Mouse (Mus musculus): ENCODE measurements around the gene Tenm4. TPM values are rescaled to one million over a fixed set of nuclear protein-coding genes. Genes with fewer than 3 reads are reported as not detected.
A peak's percentile ranks its signal among the peaks of the same experiment; 100 is the strongest.

The Tenm4 gene
- polyA plus RNA-seq, 1 experiment from 2014 or later, result 28.1 TPM

GRCm38 (mm10) chr7:96752776-96753175 lies 581.7 kb downstream of the Tenm4 start:
- Histone ChIP-seq H3K27me3 (ENCODE audit: control insufficient read depth, insufficient read depth, low read length) (no peaks in the 10 kb centered on the region), H3K4me3 (ENCODE audit: low read depth, low read length) (no peak overlapping the region), H3K4me2 (ENCODE audit: low read depth, low read length) (no peak overlapping the region), H3K4me1 (ENCODE audit: control insufficient read depth, insufficient read depth, low read length) (peaks cover 4% of the 10 kb centered on the region), H3K27ac (replicated peaks; ENCODE audit: low read depth, low read length) (no peak overlapping the region), H3K36me3 (replicated peaks; ENCODE audit: control insufficient read depth, insufficient read depth, low read depth, low read length) (no peaks in the 10 kb centered on the region), H3K9me3 (replicated peaks; ENCODE audit: control insufficient read depth, low read length) (no peaks in the 10 kb centered on the region), H3K9ac (replicated peaks; ENCODE audit: low read length) (no peak overlapping the region)
- ATAC-seq (replicated peaks; ENCODE audit: insufficient number of reproducible peaks, low FRiP score, low TSS enrichment, low read depth) (no peak), DNase-seq (ENCODE audit: low spot score) (no peak)
- WGBS, result 92% methylated on average over 2 of the region's 2 CpGs

- Histone ChIP-seq H3K36me3 (replicated peaks; ENCODE audit: control insufficient read depth, insufficient read depth, low read depth, low read length) (no peaks in the 10 kb centered on the region), H3K4me2 (ENCODE audit: low read depth, low read length) (no peak overlapping the region), H3K9ac (replicated peaks; ENCODE audit: low read length) (no peak overlapping the region), H3K27me3 (ENCODE audit: control insufficient read depth, insufficient read depth, low read length) (no peaks in the 10 kb centered on the region), H3K9me3 (replicated peaks; ENCODE audit: control insufficient read depth, low read length) (no peaks in the 10 kb centered on the region), H3K4me3 (ENCODE audit: low read depth, low read length) (no peak overlapping the region), H3K27ac (replicated peaks; ENCODE audit: low read depth, low read length) (no peak overlapping the region), H3K4me1 (ENCODE audit: control insufficient read depth, insufficient read depth, low read length) (peaks cover 4% of the 10 kb centered on the region)
- WGBS, result 43% methylated on average over 4 of the region's 4 CpGs
- DNase-seq (ENCODE audit: low spot score) (no peak), ATAC-seq (replicated peaks; ENCODE audit: insufficient number of reproducible peaks, low FRiP score, low TSS enrichment, low read depth) (no peak)
These were observed 582.5 kb downstream of the Tenm4 start for GRCm38 (mm10) chr7:96753335-96754095.

DNA sequence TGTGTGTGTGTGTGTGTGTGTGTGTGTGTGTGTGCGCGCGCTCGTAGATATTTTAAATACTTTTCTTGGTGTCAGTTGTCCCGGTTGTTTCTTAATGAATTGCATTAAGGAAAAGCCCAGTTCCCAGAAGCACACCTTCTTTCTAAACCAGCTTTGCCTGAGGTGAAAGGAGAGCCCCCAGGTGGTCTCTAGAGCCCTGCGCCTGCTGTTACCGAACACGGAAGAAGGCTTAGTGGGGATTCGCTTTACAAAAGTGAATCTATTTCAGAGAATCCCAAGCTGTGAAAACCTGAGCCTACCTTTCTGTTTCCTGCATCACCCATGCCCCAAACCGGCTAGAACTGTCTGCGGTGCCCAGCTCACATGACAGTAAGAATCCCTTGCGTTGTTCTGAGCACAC lies 583.1 kb downstream of the Tenm4 start:
- WGBS, result 27% methylated on average over 12 of the region's 12 CpGs
- Histone ChIP-seq H3K27ac (replicated peaks; ENCODE audit: low read depth, low read length) (no peak overlapping the region), H3K27me3 (ENCODE audit: control insufficient read depth, insufficient read depth, low read length) (no peaks in the 10 kb centered on the region), H3K36me3 (replicated peaks; ENCODE audit: control insufficient read depth, insufficient read depth, low read depth, low read length) (no peaks in the 10 kb centered on the region), H3K4me1 (ENCODE audit: control insufficient read depth, insufficient read depth, low read length) (peaks cover 4% of the 10 kb centered on the region), H3K9me3 (replicated peaks; ENCODE audit: control insufficient read depth, low read length) (no peaks in the 10 kb centered on the region), H3K4me3 (ENCODE audit: low read depth, low read length) (no peak overlapping the region), H3K9ac (replicated peaks; ENCODE audit: low read length) (no peak overlapping the region), H3K4me2 (ENCODE audit: low read depth, low read length) (no peak overlapping the region)
- ATAC-seq (replicated peaks; ENCODE audit: insufficient number of reproducible peaks, low FRiP score, low TSS enrichment, low read depth) (no peak), DNase-seq (ENCODE audit: low spot score) (no peak)

DNA sequence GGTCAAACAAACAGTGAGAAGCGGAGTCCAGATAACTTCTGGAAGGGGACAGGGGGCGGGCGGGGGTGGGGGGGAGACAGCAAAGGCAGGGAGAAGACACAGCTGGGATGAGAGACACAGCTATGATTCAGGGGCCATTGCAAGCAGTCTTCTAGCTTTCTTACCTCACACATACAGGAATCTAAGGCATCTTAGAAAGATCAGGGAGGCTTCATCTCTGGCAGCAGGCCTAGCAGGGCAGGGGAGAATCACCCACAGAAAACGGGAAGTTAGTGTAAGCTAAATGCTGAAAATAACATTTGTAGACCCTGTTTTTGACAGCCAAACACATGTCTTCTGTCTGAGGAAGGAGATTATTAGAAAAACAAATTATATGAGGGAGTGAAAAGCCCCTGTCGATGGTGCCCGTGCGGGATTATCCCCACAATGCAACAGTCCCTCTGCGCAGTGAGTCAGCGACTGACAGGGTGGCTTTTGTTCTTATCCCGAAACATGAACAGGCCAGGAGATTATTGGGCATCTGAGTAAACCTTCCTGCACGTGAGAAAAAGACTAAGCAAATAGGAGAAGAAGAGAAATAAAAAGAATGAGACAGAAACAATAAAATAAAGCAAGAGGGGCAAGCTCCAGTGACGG lies 584.5 kb downstream of the Tenm4 start:
- Histone ChIP-seq H3K9ac (replicated peaks; ENCODE audit: low read length) (no peak overlapping the region), H3K4me2 (ENCODE audit: low read depth, low read length) (no peak overlapping the region), H3K27ac (replicated peaks; ENCODE audit: low read depth, low read length) (peak overlapping the region; percentile 28; the same call in 1 of the 2 replicates), H3K27me3 (ENCODE audit: control insufficient read depth, insufficient read depth, low read length) (no peaks in the 10 kb centered on the region), H3K36me3 (replicated peaks; ENCODE audit: control insufficient read depth, insufficient read depth, low read depth, low read length) (no peaks in the 10 kb centered on the region), H3K4me1 (ENCODE audit: control insufficient read depth, insufficient read depth, low read length) (peaks cover 4% of the 10 kb centered on the region), H3K4me3 (ENCODE audit: low read depth, low read length) (no peak overlapping the region), H3K9me3 (replicated peaks; ENCODE audit: control insufficient read depth, low read length) (no peaks in the 10 kb centered on the region)
- ATAC-seq (replicated peaks; ENCODE audit: insufficient number of reproducible peaks, low FRiP score, low TSS enrichment, low read depth) (no peak), DNase-seq (ENCODE audit: low spot score) (no peak)
- 60% methylated on average over 12 of the region's 12 CpGs for WGBS

DNA sequence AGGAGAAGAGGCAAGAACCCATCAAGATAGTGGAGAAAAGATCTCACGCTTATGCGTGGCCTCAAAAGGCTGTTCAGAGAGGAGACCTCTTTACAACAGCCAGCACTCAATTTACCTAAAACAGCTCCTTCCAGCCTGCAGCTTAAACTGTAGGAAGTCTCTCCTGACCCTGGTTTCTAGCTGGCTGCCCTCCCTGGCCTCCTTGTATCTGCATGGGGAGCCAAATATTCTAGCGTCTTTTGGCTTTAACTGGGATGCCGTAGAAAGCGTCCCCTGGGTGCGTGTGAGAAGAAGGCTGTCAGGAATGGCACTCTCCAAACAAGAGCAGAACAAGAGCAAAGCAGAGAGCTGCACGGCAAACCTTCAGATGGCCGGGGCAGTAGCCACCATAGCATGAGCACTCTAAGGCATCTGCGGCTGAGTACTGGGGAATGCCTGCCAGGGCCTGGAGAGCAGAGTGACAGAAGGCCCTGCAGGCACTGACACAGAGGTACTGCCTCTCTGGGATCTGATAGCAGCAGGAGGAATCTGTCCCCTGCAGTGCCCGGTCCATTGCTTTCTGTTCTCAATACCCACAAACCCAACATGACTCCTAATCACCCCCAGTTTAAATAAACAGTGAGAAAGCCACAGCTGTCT lies 585.2 kb downstream of the Tenm4 start:
- Histone ChIP-seq H3K9me3 (replicated peaks; ENCODE audit: control insufficient read depth, low read length) (no peaks in the 10 kb centered on the region), H3K27ac (replicated peaks; ENCODE audit: low read depth, low read length) (0 out of 2 replicates have a peak overlapping the region, but pooled peaks have one; percentile 21), H3K4me3 (ENCODE audit: low read depth, low read length) (no peak overlapping the region), H3K36me3 (replicated peaks; ENCODE audit: control insufficient read depth, insufficient read depth, low read depth, low read length) (no peaks in the 10 kb centered on the region), H3K4me1 (ENCODE audit: control insufficient read depth, insufficient read depth, low read length) (peaks cover 4% of the 10 kb centered on the region), H3K4me2 (ENCODE audit: low read depth, low read length) (no peak overlapping the region), H3K27me3 (ENCODE audit: control insufficient read depth, insufficient read depth, low read length) (no peaks in the 10 kb centered on the region), H3K9ac (replicated peaks; ENCODE audit: low read length) (no peak overlapping the region)
- no peak for ATAC-seq (replicated peaks; ENCODE audit: insufficient number of reproducible peaks, low FRiP score, low TSS enrichment, low read depth)
- WGBS, result 48% methylated on average over 10 of the region's 10 CpGs
- DNase-seq (ENCODE audit: low spot score), result no peak

- 71% methylated on average over 8 of the region's 8 CpGs for WGBS
- H3K4me3 ChIP-seq (ENCODE audit: low read depth, low read length), result no peak overlapping the region
- no peaks in the 10 kb centered on the region for H3K36me3 ChIP-seq (replicated peaks; ENCODE audit: control insufficient read depth, insufficient read depth, low read depth, low read length)
- H3K4me1 ChIP-seq (ENCODE audit: control insufficient read depth, insufficient read depth, low read length), result peaks cover 4% of the 10 kb centered on the region
- no peak overlapping the region for H3K4me2 ChIP-seq (ENCODE audit: low read depth, low read length)
- no peaks in the 10 kb centered on the region for H3K27me3 ChIP-seq (ENCODE audit: control insufficient read depth, insufficient read depth, low read length)
- no peaks in the 10 kb centered on the region for H3K9me3 ChIP-seq (replicated peaks; ENCODE audit: control insufficient read depth, low read length)
- no peak overlapping the region for H3K27ac ChIP-seq (replicated peaks; ENCODE audit: low read depth, low read length)
- no peak for ATAC-seq (replicated peaks; ENCODE audit: insufficient number of reproducible peaks, low FRiP score, low TSS enrichment, low read depth)
- H3K9ac ChIP-seq (replicated peaks; ENCODE audit: low read length), result no peak overlapping the region
- DNase-seq (ENCODE audit: low spot score), result no peak
These were observed 586.0 kb downstream of the Tenm4 start for GRCm38 (mm10) chr7:96757067-96757466.

DNA sequence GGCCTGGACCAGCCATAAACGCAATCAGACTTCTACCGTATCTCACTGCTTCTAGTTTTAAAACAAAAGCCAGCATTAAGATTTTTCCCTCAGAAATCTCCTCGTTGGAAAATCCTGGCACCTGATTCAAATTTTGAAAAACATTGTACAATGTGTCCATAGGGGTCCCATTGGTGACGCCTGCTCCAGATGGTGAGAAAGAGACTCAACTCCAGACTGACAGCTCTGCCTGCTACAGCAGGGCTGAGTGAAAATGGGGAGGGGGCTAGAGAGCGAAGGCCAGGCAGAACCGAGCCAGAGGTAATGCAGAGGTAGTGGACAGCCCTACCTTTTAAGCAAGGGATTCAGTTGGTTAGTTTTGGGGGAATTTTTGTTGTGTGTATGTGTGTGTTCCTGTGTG lies 589.2 kb downstream of the Tenm4 start:
- no peaks in the 10 kb centered on the region for H3K9me3 ChIP-seq (replicated peaks; ENCODE audit: control insufficient read depth, low read length)
- H3K4me1 ChIP-seq (ENCODE audit: control insufficient read depth, insufficient read depth, low read length), result peaks cover 5% of the 10 kb centered on the region
- ATAC-seq (replicated peaks; ENCODE audit: insufficient number of reproducible peaks, low FRiP score, low TSS enrichment, low read depth) (no peak), DNase-seq (ENCODE audit: low spot score) (no peak)
- H3K27me3 ChIP-seq (ENCODE audit: control insufficient read depth, insufficient read depth, low read length), result no peaks in the 10 kb centered on the region
- H3K4me2 ChIP-seq (ENCODE audit: low read depth, low read length), result no peak overlapping the region
- H3K9ac ChIP-seq (replicated peaks; ENCODE audit: low read length), result no peak overlapping the region
- WGBS, result 80% methylated on average over 6 of the region's 6 CpGs
- no peak overlapping the region for H3K27ac ChIP-seq (replicated peaks; ENCODE audit: low read depth, low read length)
- H3K4me3 ChIP-seq (ENCODE audit: low read depth, low read length), result no peak overlapping the region
- H3K36me3 ChIP-seq (replicated peaks; ENCODE audit: control insufficient read depth, insufficient read depth, low read depth, low read length), result no peaks in the 10 kb centered on the region

DNA sequence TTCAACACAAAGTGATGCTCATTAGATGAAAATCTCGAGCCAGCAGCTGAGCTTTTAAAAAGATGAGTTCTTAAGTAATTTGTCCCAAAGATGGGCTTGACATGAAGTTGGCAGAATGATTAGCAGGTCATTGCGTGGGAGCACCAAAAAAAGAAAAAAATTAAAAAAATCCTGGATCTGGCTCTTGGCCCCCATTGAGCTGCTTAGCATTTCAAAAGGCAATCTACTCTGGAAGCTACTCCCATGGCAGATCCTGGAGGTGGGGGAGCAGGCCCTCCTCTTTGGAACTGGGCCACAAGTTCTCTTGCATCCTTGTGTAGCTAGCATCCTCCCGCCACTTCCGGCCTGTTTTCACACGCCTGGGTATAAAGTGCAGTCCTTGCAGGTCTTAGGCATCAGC lies 590.1 kb downstream of the Tenm4 start:
- no peak overlapping the region for H3K27ac ChIP-seq (replicated peaks; ENCODE audit: low read depth, low read length)
- H3K27me3 ChIP-seq (ENCODE audit: control insufficient read depth, insufficient read depth, low read length), result no peaks in the 10 kb centered on the region
- no peak overlapping the region for H3K9ac ChIP-seq (replicated peaks; ENCODE audit: low read length)
- peaks cover 6% of the 10 kb centered on the region for H3K4me1 ChIP-seq (ENCODE audit: control insufficient read depth, insufficient read depth, low read length)
- ATAC-seq (replicated peaks; ENCODE audit: insufficient number of reproducible peaks, low FRiP score, low TSS enrichment, low read depth) (no peak), DNase-seq (ENCODE audit: low spot score) (no peak)
- H3K36me3 ChIP-seq (replicated peaks; ENCODE audit: control insufficient read depth, insufficient read depth, low read depth, low read length), result no peaks in the 10 kb centered on the region
- no peak overlapping the region for H3K4me3 ChIP-seq (ENCODE audit: low read depth, low read length)
- H3K9me3 ChIP-seq (replicated peaks; ENCODE audit: control insufficient read depth, low read length), result no peaks in the 10 kb centered on the region
- no peak overlapping the region for H3K4me2 ChIP-seq (ENCODE audit: low read depth, low read length)
- WGBS, result 75% methylated on average over 5 of the region's 5 CpGs

Data from embryonic facial prominence, embryonic 11.5 days (tissue).